Mouse (Mus musculus) limb, embryonic 11.5 days (tissue): Measurements from ENCODE around the gene Prdm4. TPM values are rescaled to one million over a fixed set of nuclear protein-coding genes. Genes with fewer than 3 reads are reported as not detected.

Experiments used
- polyA plus RNA-seq: library from polyadenylated mRNA; unstranded; fragments of >200 nt; fragmentation: Nextera tagmentation; extraction: Ambion mirVana; gene quantifications from 2 replicates; pipeline ENCODE4 v1.2.1, GENCODE M21; 2014

The Prdm4 gene
- polyA plus RNA-seq, 1 experiment from 2014 or later, result 35.8 TPM

Other genes with a start within 250 kb of the Prdm4 start
- 103 and 106 TPM in 2 replicates for gene Pwp1, start 87.6 kb downstream of the Prdm4 start, polyA plus RNA-seq
- 0.14 and 0.15 TPM in 2 replicates for gene Ascl4, start 10.5 kb upstream of the Prdm4 start, polyA plus RNA-seq
- 213 and 215 TPM in 2 replicates for gene Rtcb, start 40.7 kb upstream of the Prdm4 start, polyA plus RNA-seq
- 0.05 TPM in 1 of 2 replicates, not detected in the other for gene Bpifc, start 94.8 kb upstream of the Prdm4 start, polyA plus RNA-seq
- 18.8 and 24.0 TPM in 2 replicates for gene Fbxo7, start 104.8 kb upstream of the Prdm4 start, polyA plus RNA-seq